Mouse (Mus musculus) spleen, postnatal 4 days (tissue): Measurements from ENCODE around the gene Atp13a1.

Experiments
- DNase-seq, 2 experiments: peaks; one replicate each; pipeline ENCODE4 v3.0.0; 2022; ENCODE audit warnings: low spot score in 2 of 2

The Atp13a1 gene

GRCm38 (mm10) chr8:69849899-69850298 lies 58.9 kb downstream of the Atp13a1 start:
- no peak for DNase-seq

GRCm38 (mm10) chr8:69850926-69851506 lies 60.1 kb downstream of the Atp13a1 start:
- no peak for DNase-seq

GRCm38 (mm10) chr8:69853869-69854268 lies 62.9 kb downstream of the Atp13a1 start:
- no peak for DNase-seq
